Mouse (Mus musculus): ENCODE measurements around the gene Tgfb3. TPM values are rescaled to one million over a fixed set of nuclear protein-coding genes. Genes with fewer than 3 reads are reported as not detected.

Gene Tgfb3
- total and polyA plus RNA-seq, 2 experiments from 2014 or later: 12.1 to 14.2 TPM

DNA sequence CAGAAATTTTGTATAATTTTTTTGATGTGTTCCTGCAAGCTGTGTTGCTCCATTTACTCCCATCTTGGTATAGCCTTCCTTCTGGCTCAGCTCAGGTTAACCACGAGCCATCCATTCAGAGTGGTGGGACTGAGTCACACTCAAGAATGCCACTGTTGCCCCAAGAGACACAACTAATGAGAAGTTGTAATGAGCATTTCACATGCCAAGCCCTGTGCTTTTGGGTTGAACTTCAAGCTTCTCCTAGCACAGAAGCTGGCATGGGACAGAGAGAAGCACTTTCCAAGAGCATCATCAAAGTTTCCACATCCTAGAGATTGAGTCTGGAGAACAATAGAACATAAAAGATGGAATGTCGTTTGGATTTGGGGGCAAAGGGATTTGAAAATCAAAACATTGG, 63.7 kb downstream of the Tgfb3 start:
- TF ChIP-seq EP300 (IDR thresholded peaks at IDR 0.05; ENCODE audit: low read depth): no peak
- TF ChIP-seq CTCF (IDR thresholded peaks at IDR 0.05; ENCODE audit: low read depth): no peak
- Histone ChIP-seq H3K9me3 (replicated peaks; ENCODE audit: control insufficient read depth, low read length) (no peaks in the 10 kb centered on the region), H3K4me3 (ENCODE audit: low read depth, low read length) (no peak overlapping the region), H3K4me1 (ENCODE audit: control insufficient read depth, insufficient read depth) (no peaks in the 10 kb centered on the region), H3K4me2 (ENCODE audit: low read depth, low read length) (no peak overlapping the region), H3K36me3 (replicated peaks; ENCODE audit: control insufficient read depth, insufficient read depth, low read length) (no peaks in the 10 kb centered on the region), H3K27me3 (ENCODE audit: control insufficient read depth, insufficient read depth, low read length) (no peaks in the 10 kb centered on the region), H3K9ac (replicated peaks; ENCODE audit: low read depth, low read length) (no peak overlapping the region), H3K27ac (ENCODE audit: low read depth) (no peak overlapping the region)
- no peak for DNase-seq (ENCODE audit: low spot score)
- ATAC-seq (ENCODE audit: insufficient read depth, low read depth): no peak
- WGBS: 78% methylated on average over 2 of the region's 2 CpGs

DNA sequence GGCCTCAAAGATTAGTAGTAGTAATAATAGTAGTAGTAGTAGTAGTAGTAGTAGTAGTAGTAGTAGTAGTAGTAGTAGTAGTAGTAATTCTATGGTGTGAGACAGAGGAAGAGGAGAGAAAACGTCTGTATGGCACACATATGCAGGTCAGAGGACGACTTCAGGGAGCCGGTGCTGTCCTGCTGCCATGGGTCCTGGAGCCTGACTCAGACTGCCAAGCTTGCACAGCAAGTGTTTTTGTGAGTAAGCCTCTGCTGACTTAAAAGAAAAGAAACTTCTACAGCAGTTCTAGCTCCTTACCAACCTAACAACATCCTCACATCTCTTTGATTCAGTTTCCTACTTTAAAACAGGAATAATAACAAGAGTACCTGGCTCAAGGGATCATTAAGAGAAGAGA, 64.2 kb downstream of the Tgfb3 start:
- WGBS: 89% methylated on average over 3 of the region's 3 CpGs
- ATAC-seq (ENCODE audit: insufficient read depth, low read depth) (no peak), DNase-seq (ENCODE audit: low spot score) (no peak)
- H3K4me1 ChIP-seq (ENCODE audit: control insufficient read depth, insufficient read depth): no peaks in the 10 kb centered on the region
- H3K9ac ChIP-seq (replicated peaks; ENCODE audit: low read depth, low read length): no peak overlapping the region
- H3K27me3 ChIP-seq (ENCODE audit: control insufficient read depth, insufficient read depth, low read length): no peaks in the 10 kb centered on the region
- no peak overlapping the region for H3K27ac ChIP-seq (ENCODE audit: low read depth)
- H3K4me3 ChIP-seq (ENCODE audit: low read depth, low read length): no peak overlapping the region
- H3K36me3 ChIP-seq (replicated peaks; ENCODE audit: control insufficient read depth, insufficient read depth, low read length): no peaks in the 10 kb centered on the region
- no peak overlapping the region for H3K4me2 ChIP-seq (ENCODE audit: low read depth, low read length)
- no peak for TF ChIP-seq EP300 (IDR thresholded peaks at IDR 0.05; ENCODE audit: low read depth)
- H3K9me3 ChIP-seq (replicated peaks; ENCODE audit: control insufficient read depth, low read length): no peaks in the 10 kb centered on the region

DNA sequence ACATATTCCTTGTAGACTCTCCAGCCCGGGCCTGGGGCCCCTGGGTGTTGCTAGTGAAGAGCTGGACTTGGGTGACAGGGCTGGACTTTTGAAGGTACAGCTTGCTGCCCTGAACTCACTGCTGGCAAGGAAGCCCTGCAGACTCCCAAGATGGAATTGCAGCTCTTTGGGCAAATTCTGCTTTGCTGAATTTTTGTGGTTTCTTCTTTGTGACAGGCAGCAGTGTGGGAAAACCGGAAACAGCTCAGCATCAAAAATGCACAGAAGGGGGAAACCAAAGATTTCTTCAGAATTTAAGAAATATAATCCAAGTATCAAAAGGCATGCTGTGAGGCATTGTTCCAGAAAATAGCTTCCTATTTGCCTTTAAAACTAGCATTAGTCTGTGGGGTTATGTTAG, 64.7 kb downstream of the Tgfb3 start:
- H3K9ac ChIP-seq (replicated peaks; ENCODE audit: low read depth, low read length): no peak overlapping the region
- no peak for TF ChIP-seq EP300 (IDR thresholded peaks at IDR 0.05; ENCODE audit: low read depth)
- no peak for TF ChIP-seq CTCF (IDR thresholded peaks at IDR 0.05; ENCODE audit: low read depth)
- no peak overlapping the region for H3K4me2 ChIP-seq (ENCODE audit: low read depth, low read length)
- no peaks in the 10 kb centered on the region for H3K36me3 ChIP-seq (replicated peaks; ENCODE audit: control insufficient read depth, insufficient read depth, low read length)
- DNase-seq (ENCODE audit: low spot score) (no peak), ATAC-seq (ENCODE audit: insufficient read depth, low read depth) (no peak)
- no peak overlapping the region for H3K4me3 ChIP-seq (ENCODE audit: low read depth, low read length)
- H3K4me1 ChIP-seq (ENCODE audit: control insufficient read depth, insufficient read depth): no peaks in the 10 kb centered on the region
- whole genome bisulfite sequencing: 77% methylated on average over 2 of the region's 2 CpGs
- H3K9me3 ChIP-seq (replicated peaks; ENCODE audit: control insufficient read depth, low read length): no peaks in the 10 kb centered on the region
- H3K27ac ChIP-seq (ENCODE audit: low read depth): no peak overlapping the region
- H3K27me3 ChIP-seq (ENCODE audit: control insufficient read depth, insufficient read depth, low read length): no peaks in the 10 kb centered on the region

- H3K36me3 ChIP-seq (replicated peaks; ENCODE audit: control insufficient read depth, insufficient read depth, low read length): no peaks in the 10 kb centered on the region
- no peak overlapping the region for H3K4me3 ChIP-seq (ENCODE audit: low read depth, low read length)
- TF ChIP-seq CTCF (IDR thresholded peaks at IDR 0.05; ENCODE audit: low read depth) (no peak), EP300 (IDR thresholded peaks at IDR 0.05; ENCODE audit: low read depth) (no peak)
- DNase-seq (ENCODE audit: low spot score): no peak
- no peak overlapping the region for H3K27ac ChIP-seq (ENCODE audit: low read depth)
- no peaks in the 10 kb centered on the region for H3K9me3 ChIP-seq (replicated peaks; ENCODE audit: control insufficient read depth, low read length)
- no peak for ATAC-seq (ENCODE audit: insufficient read depth, low read depth)
- 74% methylated on average over 2 of the region's 2 CpGs for WGBS
- H3K4me2 ChIP-seq (ENCODE audit: low read depth, low read length): no peak overlapping the region
- no peaks in the 10 kb centered on the region for H3K27me3 ChIP-seq (ENCODE audit: control insufficient read depth, insufficient read depth, low read length)
- no peak overlapping the region for H3K9ac ChIP-seq (replicated peaks; ENCODE audit: low read depth, low read length)
- H3K4me1 ChIP-seq (ENCODE audit: control insufficient read depth, insufficient read depth): peaks cover 10% of the 10 kb centered on the region
These were observed 66.6 kb downstream of the Tgfb3 start for GRCm38 (mm10) chr12:86012195-86012594.

DNA sequence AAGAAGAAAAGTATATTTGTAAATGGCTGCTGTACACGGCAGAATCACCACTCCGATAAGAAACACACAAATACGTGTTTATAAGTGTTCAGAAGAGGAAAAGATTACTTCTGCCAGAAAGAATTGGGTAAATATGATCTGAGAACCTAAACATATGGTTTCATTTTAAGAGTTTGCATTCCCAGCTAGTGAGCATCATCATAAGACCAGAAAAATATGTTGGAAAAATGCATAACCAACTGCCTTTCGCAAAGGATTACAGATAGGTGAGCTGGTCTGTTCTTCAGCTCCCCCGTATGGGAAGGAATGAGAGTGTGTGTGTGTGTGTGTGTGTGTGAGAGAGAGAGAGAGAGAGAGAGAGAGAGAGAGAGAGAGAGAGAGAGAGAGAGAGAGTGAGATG, 68.2 kb downstream of the Tgfb3 start:
- Histone ChIP-seq H3K9me3 (replicated peaks; ENCODE audit: control insufficient read depth, low read length) (no peaks in the 10 kb centered on the region), H3K27ac (ENCODE audit: low read depth) (no peak overlapping the region), H3K4me2 (ENCODE audit: low read depth, low read length) (no peak overlapping the region), H3K4me1 (ENCODE audit: control insufficient read depth, insufficient read depth) (peaks cover 10% of the 10 kb centered on the region), H3K36me3 (replicated peaks; ENCODE audit: control insufficient read depth, insufficient read depth, low read length) (no peaks in the 10 kb centered on the region), H3K9ac (replicated peaks; ENCODE audit: low read depth, low read length) (no peak overlapping the region), H3K27me3 (ENCODE audit: control insufficient read depth, insufficient read depth, low read length) (no peaks in the 10 kb centered on the region), H3K4me3 (ENCODE audit: low read depth, low read length) (no peak overlapping the region)
- 78% methylated on average over 5 of the region's 5 CpGs for WGBS
- ATAC-seq (ENCODE audit: insufficient read depth, low read depth): no peak
- no peak for TF ChIP-seq EP300 (IDR thresholded peaks at IDR 0.05; ENCODE audit: low read depth)
- TF ChIP-seq CTCF (IDR thresholded peaks at IDR 0.05; ENCODE audit: low read depth): no peak
- DNase-seq (ENCODE audit: low spot score): no peak

- Histone ChIP-seq H3K9me3 (replicated peaks; ENCODE audit: control insufficient read depth, low read length) (no peaks in the 10 kb centered on the region), H3K4me3 (ENCODE audit: low read depth, low read length) (no peak overlapping the region), H3K9ac (replicated peaks; ENCODE audit: low read depth, low read length) (no peak overlapping the region), H3K27ac (ENCODE audit: low read depth) (peak overlapping the region; percentile 40), H3K27me3 (ENCODE audit: control insufficient read depth, insufficient read depth, low read length) (no peaks in the 10 kb centered on the region), H3K4me1 (ENCODE audit: control insufficient read depth, insufficient read depth) (peaks cover 10% of the 10 kb centered on the region), H3K4me2 (ENCODE audit: low read depth, low read length) (no peak overlapping the region), H3K36me3 (replicated peaks; ENCODE audit: control insufficient read depth, insufficient read depth, low read length) (no peaks in the 10 kb centered on the region)
- DNase-seq (ENCODE audit: low spot score) (no peak), ATAC-seq (ENCODE audit: insufficient read depth, low read depth) (no peak)
- WGBS: 57% methylated on average over 3 of the region's 3 CpGs
- TF ChIP-seq EP300 (IDR thresholded peaks at IDR 0.05; ENCODE audit: low read depth): no peak
- no peak for TF ChIP-seq CTCF (IDR thresholded peaks at IDR 0.05; ENCODE audit: low read depth)
These were observed 71.5 kb downstream of the Tgfb3 start for GRCm38 (mm10) chr12:86007377-86007776.

Other genes starting within 250 kb of the Tgfb3 start
- 10.8 and 65.6 TPM in 2 replicates for gene Ift43, start 3.5 kb upstream of the Tgfb3 start, total RNA-seq (2014; rRNA removed; ENCODE audit: low replicate concordance)
- 101 and 102 TPM in 2 replicates for gene Ift43, start 3.5 kb upstream of the Tgfb3 start, polyA plus RNA-seq (2015; fragmentation: Nextera tagmentation; extraction: Ambion mirVana)
- 16.0 and 19.6 TPM in 2 replicates for gene Gpatch2l, start 162.8 kb upstream of the Tgfb3 start, total RNA-seq (2014; rRNA removed; ENCODE audit: low replicate concordance)
- gene Gpatch2l, start 162.8 kb upstream of the Tgfb3 start, polyA plus RNA-seq (2015; fragmentation: Nextera tagmentation; extraction: Ambion mirVana): 8.4 and 10.1 TPM in 2 replicates

Data from heart, postnatal 0 days (tissue).